Mouse (Mus musculus) c-Kit-positive CD71-positive TER-119-positive erythroid progenitor cells, embryonic 14.5 days (primary cell): Measurements from ENCODE around the gene Egfr.

ENCODE experiments used
- DNase-seq: peaks from one replicate; pipeline ENCODE4 v3.0.0-alpha.2; 2013; ENCODE audit warnings: low spot score

The Egfr gene

GRCm38 (mm10) chr11:16776967-16777366 lies 25.0 kb downstream of the Egfr start:
- DNase-seq: no peak

- no peak for DNase-seq
These were observed 29.6 kb downstream of the Egfr start for GRCm38 (mm10) chr11:16781604-16782003.

- no peak for DNase-seq
These were observed 32.1 kb downstream of the Egfr start for GRCm38 (mm10) chr11:16783926-16784659.

GRCm38 (mm10) chr11:16792638-16793585 lies 40.9 kb downstream of the Egfr start:
- DNase-seq: no peak

- DNase-seq: no peak
These were observed 43.0 kb downstream of the Egfr start for GRCm38 (mm10) chr11:16795012-16795411.

GRCm38 (mm10) chr11:16795513-16795912 lies 43.5 kb downstream of the Egfr start:
- no peak for DNase-seq

GRCm38 (mm10) chr11:16797456-16797855 lies 45.5 kb downstream of the Egfr start:
- no peak for DNase-seq

- DNase-seq: no peak
These were observed 46.1 kb downstream of the Egfr start for GRCm38 (mm10) chr11:16798136-16798535.

- DNase-seq: no peak
These were observed 48.5 kb downstream of the Egfr start for GRCm38 (mm10) chr11:16800507-16800906.

- no peak for DNase-seq
These were observed 50.7 kb downstream of the Egfr start for GRCm38 (mm10) chr11:16802668-16803067.

- DNase-seq: no peak
These were observed 52.0 kb downstream of the Egfr start for GRCm38 (mm10) chr11:16804016-16804415.

- DNase-seq: no peak
These were observed 53.9 kb downstream of the Egfr start for GRCm38 (mm10) chr11:16805886-16806285.

GRCm38 (mm10) chr11:16809161-16809967 lies 57.4 kb downstream of the Egfr start:
- no peak for DNase-seq

- DNase-seq: no peak
These were observed 58.1 kb downstream of the Egfr start for GRCm38 (mm10) chr11:16810086-16810485.

GRCm38 (mm10) chr11:16813298-16813697 lies 61.3 kb downstream of the Egfr start:
- peak; percentile 9 for DNase-seq

GRCm38 (mm10) chr11:16816414-16816813 lies 64.4 kb downstream of the Egfr start:
- DNase-seq: no peak

- peak; percentile 3 for DNase-seq
These were observed 65.5 kb downstream of the Egfr start for GRCm38 (mm10) chr11:16817336-16818034.

GRCm38 (mm10) chr11:16819424-16819823 lies 67.4 kb downstream of the Egfr start:
- no peak for DNase-seq

- DNase-seq: no peak
These were observed 68.1 kb downstream of the Egfr start for GRCm38 (mm10) chr11:16820138-16820537.

- no peak for DNase-seq
These were observed 69.8 kb downstream of the Egfr start for GRCm38 (mm10) chr11:16821668-16822254.
